Mouse (Mus musculus): ENCODE measurements at regions not wholly inside any gene's neighbourhood (a gene's known extent, or its start where the extent isn't known, plus 50 kb on each side); places are given as distances from the start of the nearest gene placed in this dataset.

- Histone ChIP-seq H3K9me3 (replicated peaks) (no peaks in the 10 kb centered on the region), H3K36me3 (no peaks in the 10 kb centered on the region), H3K4me1 (peaks cover 9% of the 10 kb centered on the region), H3K27ac (replicated peaks) (no peak overlapping the region), H3K4me3 (no peak overlapping the region), H3K27me3 (ENCODE audit: low read depth, poor library complexity, severe bottlenecking) (no peaks in the 10 kb centered on the region)
- no peak for DNase-seq (ENCODE audit: low spot score)
- 73% methylated on average over 4 of the region's 4 CpGs for WGBS
These were observed 300.7 kb downstream of the Mat2b start for GRCm38 (mm10) chr11:40394283-40394758.

GRCm38 (mm10) chr11:40380696-40381095 lies 314.3 kb downstream of the Mat2b start:
- no peaks in the 10 kb centered on the region for H3K4me1 ChIP-seq
- H3K27ac ChIP-seq (replicated peaks) = no peak overlapping the region
- WGBS = 85% methylated on average over 3 of the region's 3 CpGs
- no peak for DNase-seq (ENCODE audit: low spot score)
- H3K9me3 ChIP-seq (replicated peaks) = no peaks in the 10 kb centered on the region
- H3K4me3 ChIP-seq = no peak overlapping the region
- H3K27me3 ChIP-seq (ENCODE audit: low read depth, poor library complexity, severe bottlenecking) = no peaks in the 10 kb centered on the region
- H3K36me3 ChIP-seq = no peaks in the 10 kb centered on the region

- no peak overlapping the region for H3K27ac ChIP-seq (replicated peaks)
- no peaks in the 10 kb centered on the region for H3K36me3 ChIP-seq
- H3K27me3 ChIP-seq (ENCODE audit: low read depth, poor library complexity, severe bottlenecking) = no peaks in the 10 kb centered on the region
- no peaks in the 10 kb centered on the region for H3K9me3 ChIP-seq (replicated peaks)
- no peak for DNase-seq (ENCODE audit: low spot score)
- 93% methylated on average over 2 of the region's 2 CpGs for WGBS
- no peaks in the 10 kb centered on the region for H3K4me1 ChIP-seq
- no peak overlapping the region for H3K4me3 ChIP-seq
These were observed 323.3 kb downstream of the Mat2b start for GRCm38 (mm10) chr11:40371696-40372095.

DNA sequence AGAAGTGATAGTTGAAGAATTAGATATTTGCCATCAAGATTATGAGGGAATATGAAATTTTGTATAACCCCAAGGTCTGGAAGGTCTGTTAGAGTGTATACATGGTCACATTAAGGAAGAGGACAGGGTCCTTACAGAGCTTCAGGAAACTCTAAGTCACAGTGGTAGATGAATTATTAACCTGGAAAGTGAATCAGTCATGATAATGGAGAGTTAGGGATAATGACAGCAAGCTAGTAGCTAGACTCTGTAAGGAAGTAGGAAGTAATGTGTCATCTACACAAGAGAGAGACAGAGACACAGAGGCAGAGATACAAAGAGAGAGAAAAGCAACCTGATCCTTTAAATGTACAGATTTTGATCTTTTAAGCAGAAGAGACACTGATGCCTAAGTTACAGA lies 328.4 kb downstream of the Mat2b start:
- H3K9me3 ChIP-seq (replicated peaks) = no peaks in the 10 kb centered on the region
- no peak for DNase-seq (ENCODE audit: low spot score)
- H3K27me3 ChIP-seq (ENCODE audit: low read depth, poor library complexity, severe bottlenecking) = no peaks in the 10 kb centered on the region
- H3K4me1 ChIP-seq = no peaks in the 10 kb centered on the region
- H3K36me3 ChIP-seq = no peaks in the 10 kb centered on the region
- no peak overlapping the region for H3K27ac ChIP-seq (replicated peaks)
- no peak overlapping the region for H3K4me3 ChIP-seq

DNA sequence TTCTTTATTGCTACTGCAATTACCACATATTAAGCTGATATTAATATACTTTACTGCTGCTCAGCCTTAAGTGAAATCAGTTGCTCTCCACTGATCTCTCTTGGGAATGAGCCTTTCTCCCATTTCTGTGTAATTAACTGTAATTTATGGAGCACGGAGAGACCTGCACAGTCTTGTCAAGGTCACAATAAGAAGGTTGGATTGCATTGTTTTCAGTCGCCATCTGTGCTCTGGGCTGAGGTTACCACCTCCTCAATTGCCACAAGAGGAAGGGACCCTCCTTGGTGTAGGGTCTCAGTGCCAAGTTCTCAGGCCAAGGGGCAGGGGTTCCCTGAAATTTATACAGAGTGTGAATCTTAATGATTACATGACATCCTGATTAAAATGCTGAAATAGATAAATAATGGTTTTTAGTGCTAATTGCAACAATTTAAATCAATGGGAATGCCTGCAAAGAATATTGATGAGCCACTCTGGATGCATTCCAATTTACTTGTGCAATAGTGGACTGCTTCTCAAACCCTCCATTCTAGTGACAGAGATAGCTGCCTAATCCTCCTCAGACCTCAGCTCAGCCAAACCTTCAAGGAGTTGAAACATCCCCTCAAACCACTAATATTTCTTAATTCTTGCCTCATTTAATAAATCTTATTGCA lies 332.3 kb downstream of the Mat2b start:
- no peak for DNase-seq (ENCODE audit: low spot score)
- Histone ChIP-seq H3K4me3 (no peak overlapping the region), H3K27ac (replicated peaks) (no peak overlapping the region), H3K36me3 (no peaks in the 10 kb centered on the region), H3K27me3 (ENCODE audit: low read depth, poor library complexity, severe bottlenecking) (no peaks in the 10 kb centered on the region), H3K9me3 (replicated peaks) (no peaks in the 10 kb centered on the region), H3K4me1 (no peaks in the 10 kb centered on the region)
- 61% methylated on average over 2 of the region's 2 CpGs for WGBS
